Mouse (Mus musculus) liver (tissue): ENCODE measurements around the gene Slc22a23.
"Not testable (repeated sequence)": the region's sequence is repeated elsewhere in the genome, so short reads cannot be mapped to it uniquely, and the experiment has no call there.

Experiments used
- DNase-seq: peaks from one replicate; pipeline ENCODE4 v3.0.0-alpha.2; 2020; ENCODE audit warnings: mixed read lengths

Gene Slc22a23

DNA sequence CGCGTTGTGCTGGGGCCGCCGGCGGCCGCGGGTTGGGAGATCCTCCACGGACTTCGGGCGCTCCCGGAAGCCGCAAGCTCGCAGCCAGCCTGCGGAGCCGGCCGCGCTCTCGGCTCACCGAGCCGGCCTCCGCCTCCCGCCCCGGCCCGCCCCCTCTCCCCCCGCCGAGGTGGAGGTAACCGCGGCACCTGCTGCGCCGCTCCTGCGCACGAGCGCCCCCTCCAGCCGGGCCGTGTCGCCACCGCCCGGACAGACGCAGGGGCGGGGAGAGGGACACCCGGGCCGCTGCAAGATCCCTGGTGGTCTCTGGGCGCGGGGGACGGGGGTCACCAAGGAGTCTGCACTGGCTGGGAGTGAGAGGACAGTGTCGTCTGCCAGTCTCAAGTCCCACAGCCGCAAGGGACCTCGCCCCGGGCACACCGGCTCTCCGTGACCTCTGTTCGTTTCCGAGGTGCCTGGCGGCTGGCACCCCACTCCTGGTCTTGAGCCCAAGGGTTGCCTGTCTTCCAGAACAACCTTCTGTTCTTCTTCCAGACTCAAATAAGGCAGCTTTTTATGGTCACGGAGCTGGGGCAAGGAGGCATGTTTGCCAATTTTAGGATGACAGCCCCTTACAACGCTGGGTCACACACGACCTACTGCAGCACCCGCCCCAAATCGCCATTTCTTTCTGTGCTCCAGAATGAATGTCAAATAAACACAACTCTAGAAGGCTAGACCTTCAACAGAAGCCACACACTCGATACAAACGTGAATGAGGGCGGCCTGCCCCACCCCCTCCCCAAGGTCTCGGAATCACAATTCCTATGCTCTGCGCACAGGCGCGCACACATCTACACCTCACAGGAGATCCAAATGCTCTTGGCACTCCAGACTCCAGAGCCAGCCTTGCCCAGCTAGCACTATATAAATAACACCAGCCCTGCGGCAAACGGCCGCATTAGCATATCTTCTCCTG is at the start of gene Slc22a23:
Gene Slc22a23, minus strand, starts transcription at position 55 of the 958 bp plus-strand sequence.
- peak; percentile 95 for DNase-seq

DNA sequence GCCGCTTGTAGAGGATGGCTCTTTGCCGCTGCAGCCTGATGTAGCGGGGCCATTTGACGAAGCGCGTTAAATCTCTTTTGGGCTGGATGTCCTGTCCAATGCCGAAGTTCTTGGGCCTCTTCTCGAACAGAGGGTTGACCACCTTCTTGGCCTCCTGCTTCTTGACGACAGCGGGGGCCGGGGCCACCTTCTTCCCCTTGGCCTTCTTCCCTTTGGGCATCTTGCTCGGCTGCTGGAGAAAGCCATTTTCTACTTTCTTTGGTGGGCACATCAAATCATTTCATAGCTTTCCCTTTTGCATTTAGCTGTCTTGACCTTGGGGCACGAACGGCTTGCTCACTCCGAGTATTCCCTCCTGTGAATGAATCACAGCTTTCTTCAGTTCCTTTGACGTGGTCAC is 49.3 kb upstream of the Slc22a23 start:
- not testable (repeated sequence) for DNase-seq

- no peak for DNase-seq
These were observed 47.4 kb upstream of the Slc22a23 start for GRCm38 (mm10) chr13:34392376-34392775.

DNA sequence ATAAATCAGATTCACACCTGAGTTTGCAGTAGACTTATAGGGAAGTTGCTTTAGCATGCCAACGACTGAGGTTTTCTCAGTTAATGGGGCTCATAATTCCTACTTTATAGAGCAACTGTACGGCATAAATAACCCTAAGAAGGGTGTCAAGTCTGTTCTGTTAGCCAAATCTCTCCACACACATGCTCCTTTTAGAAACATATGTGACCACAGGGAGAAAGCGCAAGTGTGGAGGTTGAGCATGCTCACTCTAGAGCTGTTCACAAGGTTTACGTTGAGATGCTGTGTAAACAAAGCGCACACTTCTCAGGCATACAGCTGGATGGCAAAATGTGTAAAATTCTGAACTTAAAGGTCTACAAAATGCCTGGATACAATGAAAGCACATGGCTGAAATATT is 43.2 kb upstream of the Slc22a23 start:
- no peak for DNase-seq

DNA sequence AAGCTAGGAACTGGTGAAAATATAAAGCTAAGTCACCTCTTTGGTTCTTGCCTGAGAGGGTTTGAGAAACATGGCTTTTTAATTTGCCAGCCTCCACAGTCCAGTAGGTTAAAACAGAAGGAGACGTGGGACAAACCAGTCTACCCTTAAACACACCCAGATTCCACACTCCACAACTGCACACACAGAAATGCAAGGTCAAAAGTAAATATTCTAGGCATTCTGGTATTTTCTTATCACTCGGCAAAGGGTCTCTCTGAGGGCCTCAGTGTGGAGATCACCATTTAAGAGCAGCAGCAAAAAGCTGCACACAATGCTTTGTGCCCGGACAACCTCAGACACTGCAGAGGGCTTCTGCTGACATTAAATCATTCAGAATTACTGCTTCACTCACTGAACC is 38.4 kb upstream of the Slc22a23 start:
- DNase-seq, result no peak

- no peak for DNase-seq
These were observed 33.9 kb upstream of the Slc22a23 start for GRCm38 (mm10) chr13:34378926-34379325.

DNA sequence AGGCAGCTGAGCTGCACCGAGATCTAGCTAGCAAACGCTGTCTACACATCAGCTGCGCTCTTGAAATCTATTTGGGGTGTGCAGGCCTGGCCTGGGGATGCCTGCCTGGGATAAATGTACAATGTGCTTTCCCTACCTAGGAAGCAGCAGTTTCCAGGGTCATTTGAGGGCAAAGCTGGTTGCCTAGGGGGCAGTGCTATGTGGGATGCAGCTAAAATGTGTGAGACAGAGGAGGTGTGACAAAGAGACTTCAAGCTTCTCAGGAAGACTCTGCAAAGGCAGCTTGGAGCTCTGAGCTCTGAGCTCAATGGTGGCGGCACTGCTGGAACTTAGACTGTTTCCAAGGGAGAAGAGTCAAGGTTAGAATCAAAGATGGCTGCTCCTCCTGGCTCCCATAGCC is 30.2 kb upstream of the Slc22a23 start:
- DNase-seq, result no peak

GRCm38 (mm10) chr13:34372870-34373478 is 28.0 kb upstream of the Slc22a23 start:
- no peak for DNase-seq

DNA sequence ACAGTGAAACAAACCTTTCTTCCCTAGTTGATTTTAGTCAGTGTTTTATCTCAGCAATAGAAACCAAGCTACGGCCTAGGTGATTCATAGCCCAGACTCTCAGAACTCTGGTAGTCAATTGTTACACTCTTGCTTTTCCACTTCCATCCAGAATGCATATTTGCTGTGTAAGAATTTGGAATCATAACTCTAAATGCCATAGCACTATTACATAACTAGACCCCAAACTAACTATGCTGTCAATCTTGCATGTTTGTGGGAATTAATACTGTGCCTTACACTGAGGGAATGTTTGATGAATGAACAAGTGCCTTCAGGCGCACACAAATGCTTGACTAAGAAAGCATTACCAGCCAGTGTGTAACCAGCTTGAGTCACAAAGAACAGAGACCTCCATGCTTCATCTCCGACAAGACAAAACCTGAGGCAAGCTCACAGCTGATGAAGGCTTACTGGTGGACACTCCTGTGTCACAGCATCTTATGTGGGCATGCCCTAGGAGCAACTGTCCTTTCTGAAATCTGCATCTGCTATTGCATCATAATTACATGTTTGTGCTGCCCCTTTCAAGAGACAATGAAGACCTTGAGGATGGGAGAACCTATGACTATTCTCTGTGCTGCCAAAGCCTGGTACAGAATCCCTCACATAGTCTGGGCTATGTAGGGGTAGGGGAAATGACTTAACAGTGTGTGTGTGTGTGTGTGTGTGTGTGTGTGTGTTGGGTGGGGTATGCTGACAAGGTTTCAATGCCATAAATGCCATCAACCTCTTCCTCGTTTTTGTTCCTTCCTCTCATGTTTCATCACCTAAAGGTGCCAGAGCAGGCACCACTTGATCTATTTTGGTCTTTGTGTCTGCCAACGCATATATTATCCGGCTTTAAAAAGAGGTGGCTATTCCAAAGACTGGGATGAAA is 27.2 kb upstream of the Slc22a23 start:
- no peak for DNase-seq

DNA sequence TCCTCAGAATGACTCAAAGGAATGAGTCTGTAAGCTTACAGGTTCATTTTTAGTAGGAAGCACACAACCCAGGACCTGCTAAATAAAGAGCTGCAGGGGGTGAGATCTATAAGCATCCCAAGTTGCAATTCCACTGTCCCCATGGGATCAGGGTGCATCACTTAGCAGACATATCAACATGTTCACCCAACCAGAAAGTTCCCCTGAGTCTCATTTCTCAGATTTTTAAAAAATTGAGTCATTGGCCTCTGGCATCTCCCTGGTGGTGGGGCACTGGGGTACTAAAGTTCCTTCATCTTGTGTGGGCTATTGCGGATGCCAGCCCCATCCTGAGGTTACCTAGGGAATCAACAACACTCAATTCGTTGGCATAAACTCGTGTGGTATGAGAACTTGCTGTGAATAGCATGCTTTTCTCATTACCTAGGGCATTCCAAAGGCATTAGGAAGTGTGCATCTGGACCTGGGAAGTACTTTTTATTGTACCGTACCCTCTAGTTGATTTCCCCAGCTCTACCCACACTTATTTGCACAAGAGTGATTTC is 25.4 kb upstream of the Slc22a23 start:
- no peak for DNase-seq

DNA sequence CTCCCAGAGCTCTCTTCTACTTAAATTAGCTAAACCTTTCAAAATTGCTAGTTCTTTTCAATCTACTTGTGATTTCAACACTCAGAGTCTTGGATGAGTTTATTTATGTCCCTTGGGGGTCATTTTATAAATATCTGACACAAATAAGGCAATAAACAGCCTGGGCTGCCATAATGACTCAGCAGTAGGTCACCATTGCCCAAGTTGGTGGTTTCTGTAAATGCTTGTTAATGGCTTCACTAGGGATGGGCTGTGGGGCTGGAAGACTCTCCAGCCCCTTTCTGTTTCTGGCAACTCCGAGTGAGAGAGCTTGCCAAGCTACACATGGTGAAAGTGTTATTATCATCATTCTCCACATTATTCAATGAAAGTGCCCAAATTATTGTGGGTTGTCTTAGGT is 20.2 kb upstream of the Slc22a23 start:
- no peak for DNase-seq

DNA sequence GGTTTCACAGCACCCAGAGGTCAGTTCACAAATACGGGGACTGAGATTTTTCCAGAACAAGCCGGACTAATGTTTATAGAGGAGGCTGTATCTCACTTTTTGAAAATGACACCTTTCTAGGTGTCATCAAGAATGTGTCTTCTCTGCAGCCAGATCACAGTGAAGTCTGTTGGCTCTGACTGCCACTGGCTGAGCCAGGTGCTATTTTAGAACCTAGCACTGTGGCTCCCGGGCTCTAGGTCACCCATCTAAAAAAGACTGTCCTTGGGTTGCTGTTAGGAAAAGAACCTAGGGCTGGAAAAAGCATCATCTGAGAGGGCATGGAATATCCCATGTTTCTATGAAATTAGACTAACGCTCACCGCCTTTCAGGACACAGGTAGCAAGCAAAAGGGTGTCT is 10.7 kb upstream of the Slc22a23 start:
- no peak for DNase-seq

- DNase-seq, result no peak
These were observed 10.0 kb upstream of the Slc22a23 start for GRCm38 (mm10) chr13:34354830-34355624.

DNA sequence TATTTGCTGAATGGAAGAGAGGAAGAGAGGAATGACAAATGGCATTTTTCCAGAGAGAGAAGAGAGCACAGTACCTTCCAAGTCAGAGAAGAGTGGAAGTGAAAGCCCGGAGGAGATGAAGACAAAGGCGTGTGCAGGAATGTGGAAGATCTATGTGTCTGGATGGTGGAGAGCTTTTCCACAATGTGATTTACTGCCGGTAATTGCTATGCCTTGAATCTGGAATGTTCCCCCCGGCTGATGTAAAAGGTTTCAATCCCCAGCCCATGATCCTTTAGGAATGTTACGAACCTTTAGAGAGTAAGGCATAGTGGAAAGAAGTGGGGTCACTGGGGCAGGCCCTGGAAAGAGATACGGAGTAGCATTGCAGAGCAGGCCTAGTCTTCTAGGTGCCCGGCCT is 8.3 kb upstream of the Slc22a23 start:
- DNase-seq, result no peak

GRCm38 (mm10) chr13:34351437-34351836 is 6.5 kb upstream of the Slc22a23 start:
- no peak for DNase-seq

DNA sequence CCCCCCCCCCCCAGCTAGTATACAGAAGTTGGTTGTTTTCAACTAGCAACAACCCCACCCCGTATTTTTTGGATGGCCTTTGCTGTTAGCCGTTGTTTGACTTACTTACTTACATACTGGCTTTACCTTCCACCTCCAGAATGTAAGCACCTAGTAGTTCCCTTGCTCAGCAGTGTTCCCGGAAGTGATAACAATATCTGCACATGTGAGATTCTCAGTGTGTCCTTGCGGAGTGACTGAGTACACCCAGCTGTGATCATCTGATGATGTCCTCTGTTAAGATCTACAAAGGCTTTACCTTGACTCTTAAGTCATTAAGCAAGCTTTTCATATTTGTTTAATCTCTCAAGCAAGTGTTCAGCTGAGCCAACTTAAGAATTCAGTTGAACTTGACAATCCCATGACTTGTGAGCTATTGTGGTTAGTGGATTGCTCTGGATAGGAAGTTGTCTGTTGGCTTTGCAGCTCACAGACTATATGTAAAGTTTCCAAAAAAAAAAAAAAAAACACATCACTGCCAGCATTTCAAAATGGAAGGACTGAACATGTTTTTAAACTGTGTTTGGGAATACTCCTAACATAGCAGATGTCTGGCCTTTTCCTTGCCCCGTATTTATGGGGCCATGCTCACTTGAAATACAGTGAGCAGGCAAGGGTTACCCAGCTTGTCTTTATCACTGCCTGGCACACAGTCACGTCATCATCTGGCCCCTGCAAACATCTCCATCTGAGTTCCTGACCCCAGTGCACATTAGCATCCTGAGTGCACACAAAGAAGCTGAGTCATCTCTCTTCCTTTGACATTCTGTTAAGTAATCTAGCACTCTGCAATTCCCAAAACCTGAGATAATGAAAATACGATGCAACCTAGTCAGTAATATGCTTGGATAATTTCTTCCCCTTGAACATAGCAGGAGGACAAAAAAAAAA is 3.2 kb upstream of the Slc22a23 start:
- DNase-seq, result peak; percentile 85

- DNase-seq, result peak; percentile 65
These were observed 1.8 kb upstream of the Slc22a23 start for GRCm38 (mm10) chr13:34346748-34347147.

- peak; percentile 48 for DNase-seq
These were observed 1.3 kb upstream of the Slc22a23 start for GRCm38 (mm10) chr13:34346238-34346637.

- peak; percentile 61 for DNase-seq
These were observed 430 bp downstream of the Slc22a23 start for GRCm38 (mm10) chr13:34344376-34345127.
